Comparison of ENCODE assay signal across 29 mouse cellular contexts in the genomic region with DNA sequence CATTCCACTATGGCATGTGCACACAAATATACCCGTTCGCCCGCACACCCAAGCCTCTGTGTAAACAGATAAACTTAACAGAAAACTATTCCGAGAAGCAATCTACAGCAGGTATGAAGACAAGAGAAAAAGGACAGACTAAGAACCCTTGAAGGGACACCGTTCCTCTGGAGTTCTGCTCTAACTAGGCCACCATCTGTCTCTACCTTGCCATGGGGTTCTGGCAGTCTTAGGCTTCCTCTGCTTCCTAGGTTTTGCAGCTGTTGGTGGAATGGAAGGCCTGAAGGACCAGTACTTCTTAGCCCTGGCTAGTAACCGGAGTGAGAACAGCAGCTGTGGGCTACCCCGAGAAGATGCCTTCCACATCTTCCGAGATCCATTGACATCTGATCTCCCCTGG. TPM values are rescaled to one million over a fixed set of nuclear protein-coding genes. Genes with fewer than 3 reads are reported as not detected.
DNase-seq lines count a peak whose midpoint lies in the region; ATAC-seq and TF ChIP-seq lines count a peak whose summit lies in the region.
"Had no signal": no experiment of that assay in that cellular context is flagged by ENCODE, and none has a peak within 500 bp of the region (broad histone marks: within the 10 kb centered on the region; RNA-seq: fewer than 3 reads in every experiment).

No protein-coding gene starts in this region.

- no peak for ATAC-seq in cerebellum, adult (ENCODE audit: insufficient number of reproducible peaks, low FRiP score, low TSS enrichment)
- ATAC-seq: activated CD4-positive, CD25-positive, alpha-beta regulatory T cell, adult 4 months; CD4-positive, CD25-positive, alpha-beta regulatory T cell, adult 4 months; forebrain, embryonic 14.5 days; forebrain, embryonic 16.5 days; Patski had no signal

- no peak for TF ChIP-seq POLR2A in cerebellum, adult 2 months (IDR thresholded peaks at IDR 0.05; ENCODE audit: borderline replicate concordance, insufficient read depth, low read length)

- no peak overlapping the region for H3K27ac ChIP-seq in cerebellum, adult 2 months (ENCODE audit: insufficient read depth, low read length)
- H3K27ac ChIP-seq: embryonic facial prominence, embryonic 13.5 days; embryonic facial prominence, embryonic 15.5 days; forebrain, embryonic 10.5 days; forebrain, embryonic 12.5 days; gastrocnemius, adult 2 months had no signal

- TF ChIP-seq CTCF in cerebellum, adult 2 months (IDR thresholded peaks at IDR 0.05; ENCODE audit: borderline replicate concordance, insufficient read depth, low read depth, low read length) = no peak

- intact Hi-C loops in heart, postnatal 10 days (cut with DNase I) = no loop called here

- H3K4me1 ChIP-seq in cerebellum, adult 2 months (ENCODE audit: control insufficient read depth, insufficient read depth, low read length) = 0 out of 2 replicates have a peak, but pooled peaks cover 6% of the 10 kb centered on the region
- H3K4me1 ChIP-seq: embryonic facial prominence, embryonic 13.5 days; embryonic facial prominence, embryonic 15.5 days; forebrain, embryonic 10.5 days; forebrain, embryonic 12.5 days had no signal

- 74% methylated on average over 8 of the region's 8 CpGs for WGBS in cerebellum, adult 2 months

- no peaks in the 10 kb centered on the region for H3K27me3 ChIP-seq in cerebellum, adult 2 months (ENCODE audit: control insufficient read depth, insufficient read depth, low read length)
- H3K27me3 ChIP-seq: CH12.LX; embryonic facial prominence, embryonic 13.5 days; embryonic facial prominence, embryonic 15.5 days; forebrain, embryonic 12.5 days had no signal

- DNase-seq in cerebellum, adult 11-12 months = peak; percentile 18
- DNase-seq in cerebellum, adult 2 months = peak; percentile 20 to 33
- DNase-seq in cerebellum, postnatal 36 days = no peak
- DNase-seq in cerebellum, adult 9-11 months = peak; percentile 17
- DNase-seq in cerebellum, postnatal 14 days = no peak
- DNase-seq in heart, adult 8-10 months (ENCODE audit: low spot score) = peak; percentile 1
- no peak for DNase-seq in heart, postnatal 10 days
- DNase-seq: adrenal gland, adult 8-10 months; adrenal gland, postnatal 14 days; adrenal gland, postnatal 36 days; B cell, adult 2 months; cerebellum, postnatal 10 days; embryo, embryonic 11 days; gastrocnemius, adult 2 months had no signal

- H3K4me3 ChIP-seq in cerebellum, adult 2 months (replicated peaks; ENCODE audit: insufficient read depth, low read depth, low read length) = no peak overlapping the region
- H3K4me3 ChIP-seq: embryonic facial prominence, embryonic 13.5 days; embryonic facial prominence, embryonic 15.5 days; erythroblast, embryonic 14.5 days; forebrain, embryonic 10.5 days; forebrain, embryonic 12.5 days; gastrocnemius, adult 2 months had no signal

RNA-seq across cellular contexts. Expression of a gene that starts 43.5 kb away (rescaled TPM):
- 3.1 and 4.6 TPM in 2 replicates for polyA plus RNA-seq in cerebellum, adult 2 months (2012; rRNA removed)
- total RNA-seq in heart, adult 8-10 months (2022) = not detected
- not detected for total RNA-seq in heart, postnatal 10 days (2021)
- total RNA-seq: adrenal gland, adult 18-20 months; adrenal gland, postnatal 14 days; adrenal gland, postnatal 36 days; G1E; gastrocnemius, adult 2 months had no signal
- polyA plus RNA-seq: embryonic facial prominence, embryonic 11.5 days; embryonic facial prominence, embryonic 13.5 days; erythroblast, embryonic 14.5 days; forebrain, embryonic 10.5 days; G1E; Patski had no signal

Comparison
In these comparisons a context has a peak if more than half of its experiments do, and no peak if none do; other contexts are left out.
1. DNase-seq: peak in cerebellum, adult 11-12 months (single experiment), cerebellum, adult 2 months (2 of 2), cerebellum, adult 9-11 months (single experiment) and heart, adult 8-10 months (single experiment); none in cerebellum, postnatal 36 days (0 of 2), cerebellum, postnatal 14 days (0 of 2) and heart, postnatal 10 days (0 of 2).